Mouse (Mus musculus) granulocyte monocyte progenitor cell, adult 5-6 weeks (primary cell): ENCODE data around the gene Phkg1. TPM values are rescaled to one million over a fixed set of nuclear protein-coding genes. Genes with fewer than 3 reads are reported as not detected.
"Not testable (repeated sequence)": the region's sequence is repeated elsewhere in the genome, so short reads cannot be mapped to it uniquely, and the experiment has no call there.

ENCODE experiments used
- ATAC-seq: replicated peaks from 2 replicates; pipeline ENCODE4 v1.8.0; 2016; ENCODE audit warnings: mild to moderate bottlenecking, moderate TSS enrichment, inconsistent platforms; ENCODE audit not compliant: poor library complexity, severe bottlenecking
- total RNA-seq, 2 experiments: library from RNA; stranded (forward) in 1 of 2; stranded (reverse) in 1 of 2; fragments of 200-712, 200-1000 nt in 1 of 2; fragments of >200 nt in 1 of 2; fragmentation: Nextera tagmentation in 1 of 2; gene quantifications; 2 replicates each; pipeline ENCODE4 v1.2.3; 2014 to 2017

Phkg1 gene
- total RNA-seq (2014; fragmentation: Nextera tagmentation) (0.36 TPM in 1 of 2 replicates, not detected in the other), total RNA-seq (2017) (0.98 and 1.5 TPM in 2 replicates)

DNA sequence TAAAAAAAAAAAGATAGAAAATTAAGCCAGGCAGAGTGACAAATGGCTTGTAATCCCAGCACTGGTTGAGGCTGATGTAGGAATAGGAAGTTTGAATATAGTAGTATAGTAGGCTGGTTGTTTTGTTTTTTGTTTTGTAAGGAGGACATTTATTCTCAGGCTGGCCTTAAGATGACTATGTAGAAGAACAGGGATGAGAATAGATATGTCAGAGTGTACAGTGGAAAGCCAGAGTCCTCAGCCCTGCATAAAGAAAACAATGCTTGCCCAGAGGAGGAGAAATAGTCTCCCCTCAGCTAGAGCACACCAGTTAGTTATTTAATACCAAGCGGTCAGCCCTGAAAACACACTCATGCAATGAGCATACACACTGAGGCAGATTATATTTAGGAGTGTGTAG lies at the start of gene Phkg1:
Gene Phkg1, minus strand, starts transcription at position 101 of the 400 bp plus-strand sequence.
- no peak for ATAC-seq

DNA sequence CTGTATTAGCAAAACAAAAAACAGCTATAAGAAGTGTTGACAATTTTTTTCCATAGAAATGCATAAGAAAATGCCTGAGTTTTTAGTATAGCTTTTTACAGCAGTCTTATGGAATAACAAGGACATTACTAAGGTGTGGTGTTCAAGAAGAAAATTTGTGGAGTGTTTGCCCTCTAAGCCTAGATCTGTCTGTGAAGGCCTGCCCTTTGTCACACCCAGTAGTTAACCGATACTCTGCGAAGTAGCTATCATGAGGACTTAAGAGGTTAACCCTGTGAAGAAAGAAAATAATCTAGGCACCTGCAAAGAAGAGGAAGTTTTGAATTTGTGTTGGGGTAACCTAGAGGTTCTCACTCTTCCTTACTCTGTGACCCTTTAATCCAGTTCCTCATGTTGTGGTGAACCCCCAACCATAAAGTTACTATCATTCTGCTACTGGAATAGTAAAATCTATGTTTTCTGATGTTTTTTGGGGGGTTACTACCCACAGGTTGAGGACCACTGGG lies 49.2 kb upstream of the Phkg1 start:
- peak; percentile 61 for ATAC-seq

GRCm38 (mm10) chr5:129943402-129943801 lies 45.1 kb upstream of the Phkg1 start:
- no peak for ATAC-seq

DNA sequence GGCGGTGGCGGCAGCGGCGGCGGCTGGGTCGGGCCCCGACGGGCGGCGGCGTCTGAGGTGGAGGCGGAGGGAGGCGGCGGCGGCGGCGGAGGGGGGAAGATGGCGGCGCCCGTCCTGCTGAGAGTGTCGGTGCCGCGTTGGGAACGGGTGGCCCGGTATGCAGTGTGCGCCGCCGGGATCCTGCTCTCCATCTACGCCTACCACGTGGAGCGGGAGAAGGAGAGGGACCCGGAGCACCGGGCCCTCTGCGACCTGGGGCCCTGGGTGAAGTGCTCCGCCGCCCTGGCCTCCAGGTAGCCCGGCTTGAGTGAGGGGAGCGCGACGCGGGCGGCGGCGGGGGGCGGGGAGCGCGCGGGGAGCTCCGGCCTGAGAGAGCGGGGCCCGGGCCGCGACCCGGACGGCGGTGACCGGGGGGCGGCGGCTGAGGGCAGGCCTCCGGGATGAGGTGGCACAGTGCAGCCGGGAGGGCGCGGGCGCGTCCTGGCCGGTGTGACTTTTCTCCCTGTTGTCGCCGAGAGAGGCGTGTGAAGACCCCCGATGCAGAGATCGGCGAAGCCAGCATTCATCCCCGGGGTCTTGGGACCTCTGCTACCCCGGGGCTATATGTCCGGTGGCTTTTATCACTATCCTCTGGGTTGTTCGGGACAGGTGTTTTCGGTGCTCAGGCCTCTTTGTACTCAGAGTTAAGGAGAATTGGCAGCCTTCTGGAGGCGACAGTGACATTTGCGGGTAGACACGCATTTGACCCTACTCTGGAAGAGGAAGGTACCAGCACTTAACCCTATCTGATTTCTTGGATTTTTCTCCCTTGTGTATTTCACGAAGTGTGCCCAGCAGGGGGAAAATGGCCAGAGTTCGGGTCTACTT lies 44.0 kb upstream of the Phkg1 start:
- ATAC-seq: not testable (repeated sequence)

GRCm38 (mm10) chr5:129941495-129942045 lies 43.2 kb upstream of the Phkg1 start, which contains the start of gene Vkorc1l1:
Gene Vkorc1l1, plus strand, starts transcription at chr5:129941970.
- ATAC-seq: peak; percentile 83

DNA sequence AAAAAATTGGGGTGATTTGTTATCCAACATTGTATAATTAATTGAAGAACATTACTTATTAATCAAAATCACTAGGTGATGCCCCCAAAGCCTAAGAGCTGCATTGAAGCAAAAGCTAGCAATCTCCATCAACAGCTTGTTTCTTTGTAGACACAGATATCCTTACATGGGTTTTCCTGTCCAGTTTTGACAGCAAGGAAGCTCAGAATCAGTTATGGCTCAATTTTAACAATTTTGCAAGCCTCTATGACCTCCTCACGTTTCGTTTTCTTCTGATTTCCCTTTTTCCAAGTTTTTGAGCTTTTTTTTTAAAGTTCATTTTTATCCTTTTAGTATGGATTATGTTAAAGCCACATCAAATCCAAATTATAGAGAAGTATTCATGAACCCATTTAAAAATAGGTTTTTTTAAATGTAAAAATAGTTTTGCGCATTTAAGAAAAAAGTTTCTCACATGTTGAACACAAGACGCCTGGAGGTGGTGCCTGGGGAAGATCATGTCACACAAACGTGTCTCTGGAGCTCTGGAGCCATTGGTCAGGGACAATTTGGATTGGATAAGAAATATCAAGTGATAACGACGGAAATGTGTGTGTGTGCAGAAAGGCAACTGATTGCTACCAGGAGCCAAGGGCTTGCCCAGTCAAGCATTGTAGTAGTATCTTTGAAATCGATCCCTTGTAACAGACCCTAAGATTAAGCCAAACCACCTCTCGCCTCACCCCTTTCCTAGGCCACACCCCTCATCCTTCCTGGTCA lies 42.6 kb upstream of the Phkg1 start:
- peak; percentile 48 for ATAC-seq

- no peak for ATAC-seq
Observed at GRCm38 (mm10) chr5:129940281-129940680, 41.9 kb upstream of the Phkg1 start.

GRCm38 (mm10) chr5:129936941-129937340 lies 38.6 kb upstream of the Phkg1 start:
- no peak for ATAC-seq

- ATAC-seq: peak; percentile 80
Observed at GRCm38 (mm10) chr5:129929924-129930855, 31.8 kb upstream of the Phkg1 start.

GRCm38 (mm10) chr5:129925933-129926332 lies 27.6 kb upstream of the Phkg1 start:
- ATAC-seq: no peak

DNA sequence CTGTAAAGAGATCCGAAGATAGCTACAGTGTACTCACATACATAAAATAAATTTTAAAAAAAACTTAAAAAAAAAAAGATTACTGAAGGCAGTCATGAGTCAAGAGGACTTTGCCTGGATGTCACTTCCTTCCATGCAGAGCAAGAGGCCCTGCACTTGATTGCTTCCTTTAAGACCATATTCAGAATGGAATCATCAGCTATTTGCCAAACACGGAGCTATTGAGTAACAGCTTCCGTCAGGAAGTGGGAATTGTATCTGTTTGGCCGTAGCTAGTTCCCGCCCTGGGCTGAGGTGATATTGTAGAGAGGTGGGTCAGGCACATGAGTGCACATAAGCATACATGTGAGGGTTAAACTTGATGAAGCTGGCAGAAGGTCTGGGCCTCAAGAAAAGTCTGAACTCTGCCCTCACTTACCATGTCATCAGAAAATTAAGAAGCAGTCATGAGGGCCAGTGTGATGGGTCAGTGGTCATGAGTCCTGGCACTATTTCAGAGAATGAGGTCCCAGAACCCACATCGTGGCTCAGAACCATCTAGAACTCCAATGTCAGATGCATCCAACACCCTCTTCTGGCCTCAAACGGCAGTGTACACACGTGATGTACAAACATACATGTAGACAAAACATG lies 26.6 kb upstream of the Phkg1 start:
- ATAC-seq: peak; percentile 88

DNA sequence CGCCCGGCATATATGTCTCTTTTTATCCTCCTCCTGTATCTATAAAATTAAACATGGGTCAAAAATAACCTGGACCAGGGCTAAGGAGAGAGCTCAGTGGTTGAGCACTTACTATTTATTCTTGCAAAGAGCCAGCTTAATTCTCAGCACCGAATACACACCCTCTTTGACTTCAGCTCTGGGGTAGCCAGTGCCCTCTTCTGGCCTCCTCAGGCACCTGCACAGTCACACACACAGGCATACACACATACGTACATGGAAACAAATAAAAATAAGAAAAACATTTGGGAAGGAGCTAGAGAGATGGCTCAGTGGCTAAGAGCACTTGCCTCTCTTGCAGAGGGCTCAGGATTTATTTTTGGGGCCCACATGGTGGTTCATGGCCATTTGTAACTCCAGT lies 23.6 kb upstream of the Phkg1 start:
- ATAC-seq: no peak

DNA sequence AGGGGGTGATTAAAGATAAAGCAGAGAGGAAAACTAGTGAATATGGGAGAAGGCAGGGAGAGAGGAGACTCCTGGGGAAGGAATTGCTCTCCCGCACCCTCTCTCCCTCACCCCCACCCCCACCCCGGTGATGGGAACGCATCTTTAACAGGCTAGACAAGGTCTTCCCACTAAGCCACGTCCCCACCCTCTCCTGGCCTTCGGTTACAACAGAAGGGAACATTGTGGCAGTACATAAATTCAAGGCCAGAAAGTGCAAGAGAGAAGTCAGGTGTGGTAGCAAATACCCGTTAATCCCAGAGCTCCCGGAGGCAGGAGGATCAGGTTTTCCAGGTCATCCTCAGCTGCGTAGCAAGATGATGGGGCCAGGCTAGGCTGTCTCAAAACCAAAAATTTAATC lies 21.0 kb upstream of the Phkg1 start:
- no peak for ATAC-seq

- ATAC-seq: no peak
Observed at GRCm38 (mm10) chr5:129918752-129919151, 20.4 kb upstream of the Phkg1 start.

- no peak for ATAC-seq
Observed at GRCm38 (mm10) chr5:129918065-129918651, 19.8 kb upstream of the Phkg1 start.

- not testable (repeated sequence) for ATAC-seq
Observed at GRCm38 (mm10) chr5:129915491-129915890, 17.1 kb upstream of the Phkg1 start.

GRCm38 (mm10) chr5:129914024-129914423 lies 15.7 kb upstream of the Phkg1 start:
- peak; percentile 97 for ATAC-seq

DNA sequence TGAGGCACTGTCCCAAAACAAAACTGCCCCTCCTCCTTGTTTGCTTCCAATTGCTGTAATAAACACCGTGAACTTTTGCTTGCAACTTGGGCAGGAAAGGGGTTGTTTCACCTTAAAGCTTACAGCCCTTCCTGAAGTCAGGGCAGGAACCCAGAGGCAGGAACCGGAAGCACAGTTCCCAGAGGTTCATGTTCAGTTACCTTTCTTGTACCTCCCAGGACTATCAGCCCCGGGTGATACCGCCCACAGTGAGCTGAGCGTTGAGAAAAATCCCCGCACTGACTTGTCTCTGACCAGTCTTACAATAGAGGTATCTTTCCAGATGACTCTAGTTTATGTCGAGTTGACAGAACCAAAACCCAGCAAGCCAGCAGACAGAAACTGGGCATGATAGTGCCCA lies 11.2 kb upstream of the Phkg1 start:
- no peak for ATAC-seq

- no peak for ATAC-seq
Observed at GRCm38 (mm10) chr5:129909147-129909546, 10.8 kb upstream of the Phkg1 start.
